Mouse (Mus musculus) ZHBTc4 (cell line): ENCODE results near the gene Eif2ak4.

Experiments
- DNase-seq: peaks from one replicate; pipeline ENCODE4 v3.0.0-alpha.2; 2011; ENCODE audit warnings: low read depth, low spot score

Gene Eif2ak4

GRCm38 (mm10) chr2:118405568-118405967 is 17.1 kb downstream of the Eif2ak4 start:
- no peak for DNase-seq

DNA sequence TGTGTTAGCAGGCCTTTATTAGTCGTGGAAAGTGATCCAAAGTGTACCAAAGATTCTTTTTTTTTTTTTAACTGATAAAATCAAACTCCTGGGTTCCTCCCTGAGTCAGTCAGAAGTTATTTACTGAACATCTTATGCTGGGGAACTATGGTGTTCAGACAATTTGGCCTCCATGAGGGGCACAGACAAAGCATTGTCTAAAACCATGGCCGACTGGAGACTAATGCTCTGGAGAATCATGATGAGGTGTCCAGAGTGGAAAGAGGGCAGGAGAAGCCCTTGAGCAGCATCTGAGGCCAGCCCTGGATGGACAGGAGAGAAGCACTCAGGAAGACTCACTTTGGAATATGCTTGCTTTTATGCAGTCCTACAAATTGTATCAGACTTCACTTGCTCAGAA is 18.4 kb downstream of the Eif2ak4 start:
- no peak for DNase-seq

DNA sequence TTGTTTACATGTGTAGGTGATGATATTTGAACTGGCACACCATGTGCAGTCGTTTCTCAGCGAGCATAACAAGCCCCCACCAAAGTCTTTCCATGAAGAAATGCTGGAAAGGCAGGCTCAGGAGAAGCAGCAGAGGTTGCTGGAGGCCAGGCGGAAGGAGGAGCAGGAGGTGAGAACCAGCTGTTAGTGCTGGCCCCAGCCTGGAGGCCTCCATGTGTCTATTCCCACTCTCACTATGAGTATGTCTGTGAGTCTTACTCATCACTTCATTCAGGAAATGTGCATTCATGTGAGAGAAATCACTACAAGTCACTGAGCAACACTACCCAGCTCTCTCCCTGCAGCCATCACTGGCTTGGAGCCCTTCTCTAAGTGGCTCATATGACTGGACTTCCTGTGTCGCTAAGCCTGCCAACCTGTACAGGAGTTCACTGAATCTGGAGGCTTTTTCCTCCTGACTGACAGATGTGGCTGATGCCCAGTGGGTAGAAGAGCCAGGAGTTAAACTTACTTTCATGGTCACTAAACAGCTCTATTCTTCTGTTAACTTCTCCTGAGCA is 20.0 kb downstream of the Eif2ak4 start:
- no peak for DNase-seq

GRCm38 (mm10) chr2:118412821-118413220 is 24.4 kb downstream of the Eif2ak4 start:
- no peak for DNase-seq

GRCm38 (mm10) chr2:118415601-118416355 is 27.4 kb downstream of the Eif2ak4 start:
- DNase-seq: no peak

GRCm38 (mm10) chr2:118418076-118418475 is 29.7 kb downstream of the Eif2ak4 start:
- DNase-seq: no peak

DNA sequence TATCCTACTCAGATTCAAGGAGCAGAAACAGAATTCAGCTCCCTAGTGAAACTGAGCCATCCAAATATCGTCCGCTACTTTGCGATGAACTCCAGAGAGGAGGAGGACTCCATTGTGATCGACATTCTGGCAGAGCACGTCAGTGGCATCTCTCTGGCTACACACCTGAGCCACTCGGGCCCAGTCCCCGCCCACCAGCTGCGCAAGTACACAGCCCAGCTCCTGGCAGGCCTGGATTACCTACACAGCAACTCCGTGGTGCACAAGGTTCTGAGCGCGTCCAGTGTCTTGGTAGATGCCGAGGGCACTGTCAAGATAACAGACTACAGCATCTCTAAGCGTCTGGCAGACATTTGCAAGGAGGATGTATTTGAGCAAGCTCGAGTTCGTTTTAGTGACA is 33.5 kb downstream of the Eif2ak4 start:
- DNase-seq: peak; percentile 12

DNA sequence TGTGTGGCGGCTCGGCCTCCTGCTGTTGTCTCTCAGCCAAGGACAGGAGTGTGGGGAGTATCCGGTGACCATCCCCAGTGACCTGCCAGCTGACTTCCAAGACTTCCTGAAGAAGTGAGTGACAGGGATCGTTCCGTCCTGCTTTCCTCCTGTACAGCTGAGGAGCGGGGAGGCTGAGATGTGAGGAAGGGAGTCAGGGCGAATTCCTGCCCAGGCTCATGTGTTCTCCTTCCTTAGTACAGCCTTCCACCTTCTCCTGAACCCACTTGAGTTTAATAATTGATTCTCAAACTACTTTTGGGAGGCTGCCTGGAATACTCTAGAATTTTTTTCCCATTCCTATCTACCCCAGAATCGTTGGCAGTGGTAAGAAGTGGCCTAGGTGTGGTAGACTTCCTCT is 34.0 kb downstream of the Eif2ak4 start:
- DNase-seq: no peak

DNA sequence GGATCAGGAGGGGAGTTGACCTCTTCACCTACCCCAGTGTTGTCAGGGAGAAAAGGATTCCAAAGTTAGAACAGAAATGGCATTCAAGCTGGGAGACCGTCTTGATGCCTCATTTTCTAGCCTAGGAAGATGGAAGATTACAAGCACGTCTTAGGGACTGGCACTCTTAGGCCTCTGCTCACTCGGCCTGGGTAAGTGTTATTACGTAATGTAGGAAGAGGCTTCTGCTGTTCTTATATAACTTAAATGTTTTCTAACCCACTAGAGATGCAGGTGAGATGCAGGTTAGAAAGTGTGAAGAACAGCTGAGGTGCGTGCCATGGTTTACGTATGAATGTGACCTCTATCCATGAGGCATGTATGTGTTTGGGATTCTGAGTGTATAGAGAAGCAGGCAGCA is 39.9 kb downstream of the Eif2ak4 start:
- DNase-seq: no peak

- DNase-seq: no peak
Observed at GRCm38 (mm10) chr2:118429297-118429696, 40.9 kb downstream of the Eif2ak4 start.

DNA sequence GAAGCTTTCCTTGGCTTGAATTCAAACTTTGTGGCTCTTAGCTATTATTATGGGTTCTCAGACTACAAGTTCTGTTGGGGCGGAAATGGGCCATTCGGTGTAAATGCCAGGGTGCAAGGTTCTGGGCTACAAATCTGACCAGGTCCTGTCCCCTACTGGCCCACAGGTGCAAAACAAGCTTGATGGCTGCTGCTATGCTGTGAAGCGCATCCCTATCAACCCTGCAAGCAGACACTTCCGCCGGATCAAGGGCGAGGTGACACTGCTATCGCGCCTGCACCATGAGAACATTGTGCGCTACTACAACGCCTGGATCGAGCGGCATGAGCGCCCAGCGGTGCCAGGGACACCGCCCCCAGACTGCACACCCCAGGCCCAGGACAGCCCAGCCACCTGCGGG is 42.2 kb downstream of the Eif2ak4 start:
- DNase-seq: peak; percentile 70

GRCm38 (mm10) chr2:118431589-118431988 is 43.2 kb downstream of the Eif2ak4 start:
- DNase-seq: peak; percentile 72

DNA sequence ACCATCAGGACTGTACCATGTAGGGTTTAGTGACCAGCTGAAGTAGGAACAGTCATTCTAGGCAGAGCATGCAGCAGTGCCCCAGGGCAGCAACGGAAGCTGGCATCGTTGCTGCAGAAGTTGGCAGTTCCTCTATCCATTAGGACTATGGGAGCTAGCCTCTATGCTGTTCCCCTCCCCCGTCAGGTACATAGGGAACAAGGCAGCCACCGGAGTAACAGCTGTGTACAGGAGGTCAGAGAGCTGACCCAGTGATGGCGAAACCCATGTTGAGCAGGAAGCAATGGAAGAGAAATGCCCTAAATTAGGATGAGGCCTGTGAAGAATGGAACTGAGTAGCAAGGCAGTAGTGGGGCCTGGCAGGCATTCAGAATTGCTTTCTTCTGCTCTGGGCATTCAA is 53.8 kb downstream of the Eif2ak4 start:
- no peak for DNase-seq

GRCm38 (mm10) chr2:118442723-118443122 is 54.3 kb downstream of the Eif2ak4 start:
- DNase-seq: no peak

DNA sequence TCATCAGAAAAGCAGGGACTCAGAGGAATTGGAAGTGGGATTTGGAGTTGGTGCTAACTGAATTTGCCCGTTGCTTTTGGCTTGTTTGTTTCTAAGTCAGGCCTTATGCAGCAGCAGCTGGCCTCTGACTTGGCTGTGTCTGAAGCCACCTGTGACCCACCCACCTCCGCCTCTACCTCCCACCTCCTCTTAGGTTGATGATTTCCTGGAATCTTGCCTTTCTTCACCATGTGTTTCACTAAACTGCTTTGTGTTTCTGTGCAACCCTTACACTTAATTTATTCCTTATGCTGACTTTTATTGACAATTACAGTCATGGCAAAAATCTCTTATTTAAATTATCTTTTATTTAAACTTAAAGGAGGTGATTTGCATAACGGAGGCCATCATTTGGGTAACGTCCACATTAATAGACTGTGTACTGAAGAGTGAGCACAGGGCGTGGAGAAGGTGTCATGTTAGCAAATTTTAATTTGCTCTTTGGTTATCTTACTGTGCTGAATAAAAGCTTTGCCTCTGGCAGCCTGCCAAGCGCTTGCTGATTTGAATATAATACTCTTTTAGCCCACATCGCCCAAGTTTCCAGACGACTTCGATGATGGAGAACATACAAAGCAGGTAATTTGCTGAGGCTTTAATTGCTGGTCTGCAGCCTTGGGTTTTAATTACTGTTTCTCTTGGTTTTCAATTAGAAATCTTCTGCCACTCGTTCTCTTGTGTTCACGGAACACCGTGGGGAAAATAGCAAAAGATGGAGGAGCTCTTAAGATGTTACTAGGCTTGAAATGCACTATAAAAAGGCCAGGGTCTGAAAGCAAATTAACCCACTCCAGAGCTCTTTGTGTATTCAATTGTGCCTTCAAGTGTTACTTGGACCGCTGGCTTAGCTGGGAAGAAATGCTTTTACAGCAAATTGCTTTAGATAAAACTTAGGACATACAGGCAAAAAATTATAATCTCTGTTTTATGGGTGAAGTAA is 57.6 kb downstream of the Eif2ak4 start:
- no peak for DNase-seq

- no peak for DNase-seq
Observed at GRCm38 (mm10) chr2:118448181-118448580, 59.8 kb downstream of the Eif2ak4 start.

GRCm38 (mm10) chr2:118451056-118451455 is 62.6 kb downstream of the Eif2ak4 start:
- no peak for DNase-seq

GRCm38 (mm10) chr2:118457029-118457428 is 68.6 kb downstream of the Eif2ak4 start:
- DNase-seq: no peak

DNA sequence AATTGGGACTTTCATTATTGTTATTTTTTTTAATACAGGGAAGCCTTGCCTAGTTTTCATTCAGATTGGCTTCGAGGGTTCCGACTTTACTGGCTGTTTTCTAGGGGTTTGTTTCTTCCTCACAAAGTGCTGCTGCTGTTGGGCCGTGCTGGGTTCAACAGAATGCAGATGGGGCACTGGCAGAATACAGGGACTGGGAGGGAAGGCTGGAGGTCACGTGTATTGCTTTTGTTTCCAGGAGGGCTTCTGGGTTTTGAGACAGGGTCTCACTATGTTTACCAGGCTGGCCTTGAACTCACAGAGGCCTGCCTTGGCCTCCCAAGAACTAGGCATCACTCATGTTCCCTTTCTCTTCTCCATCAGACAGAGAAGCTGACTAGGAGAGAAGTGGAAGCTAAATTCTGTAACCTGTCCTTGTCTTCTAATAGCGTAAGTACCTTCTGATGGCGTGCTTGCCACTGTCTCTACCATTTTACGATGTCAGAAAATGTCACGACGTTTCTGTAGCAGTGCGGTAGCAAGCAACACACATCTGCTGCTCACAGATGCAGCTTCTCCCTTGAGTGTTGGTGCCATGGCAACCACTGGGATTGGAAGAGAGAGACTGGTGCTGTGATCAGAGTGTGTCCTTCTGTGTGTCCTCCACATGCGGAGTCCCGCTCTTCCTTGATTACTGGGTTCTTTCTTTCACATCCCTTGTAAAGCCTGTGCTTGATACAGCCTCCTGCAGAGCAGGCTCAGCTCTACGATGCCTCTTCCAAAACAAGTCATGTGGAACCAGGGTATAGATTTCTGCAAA is 69.2 kb downstream of the Eif2ak4 start:
- DNase-seq: no peak

DNA sequence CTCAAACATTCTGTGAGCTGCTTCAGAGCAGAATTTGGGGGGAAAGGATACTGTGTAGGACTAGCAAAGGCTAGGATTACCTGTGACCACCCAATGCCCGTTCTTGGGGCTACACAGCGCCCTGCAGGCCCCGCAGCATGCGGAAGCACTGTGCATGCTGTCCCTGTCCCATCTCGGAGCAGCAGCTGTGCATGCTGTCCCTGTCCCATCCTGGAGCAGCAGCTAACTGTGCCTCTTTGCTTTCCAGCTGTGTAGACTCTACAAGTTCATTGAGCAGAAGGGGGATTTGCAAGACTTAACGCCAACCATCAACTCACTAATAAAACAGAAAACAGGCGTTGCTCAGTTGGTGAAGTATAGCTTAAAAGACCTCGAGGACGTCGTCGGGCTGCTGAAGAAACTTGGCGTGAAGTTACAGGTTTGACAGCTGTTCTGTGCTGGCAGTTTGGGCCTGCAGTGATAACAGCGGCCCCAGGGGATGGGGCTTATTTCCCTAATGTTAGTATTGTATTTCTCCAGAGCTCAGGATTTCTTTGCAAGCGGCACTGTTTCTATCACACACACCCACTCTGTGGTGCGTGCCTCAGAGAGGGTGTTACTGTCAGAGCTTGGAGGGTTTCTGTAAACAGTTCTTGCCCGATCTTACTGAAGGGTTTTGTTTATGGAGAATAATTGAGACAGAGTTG is 73.2 kb downstream of the Eif2ak4 start:
- DNase-seq: no peak

- DNase-seq: no peak
Observed at GRCm38 (mm10) chr2:118463480-118463879, 75.1 kb downstream of the Eif2ak4 start.
